ENCODE assay signal across 1 mouse cellular context in genomic region chr6:22390654-22391365, GRCm38 (mm10).
A peak's percentile ranks its signal among the peaks of the same experiment; 100 is the strongest.
TF ChIP-seq lines count a peak whose summit lies in the region.

No protein-coding gene starts in this region.

TF ChIP-seq in CH12.LX, 34 proteins besides CTCF, POLR2A, EP300 and RAD21 (continued from another document):
- TF ChIP-seq MEF2A (IDR thresholded peaks at IDR 0.05; ENCODE audit: borderline replicate concordance, low read depth, low read length), result no peak; the same call in 1 of the 2 replicates
- TF ChIP-seq ZNF384 (IDR thresholded peaks at IDR 0.05; ENCODE audit: low read depth, low read length), result peak; percentile 98
